Mouse (Mus musculus): ENCODE measurements around the gene Smpd2.

GRCm38 (mm10) chr10:41490518-41490873 is 327 bp upstream of the Smpd2 start:
- TF ChIP-seq POLR2AphosphoS5 (IDR thresholded peaks at IDR 0.05; ENCODE audit: insufficient replicate concordance, low read depth, low read length): no peak
- TF ChIP-seq GATA1 (IDR thresholded peaks at IDR 0.05; ENCODE audit: borderline replicate concordance, low read length): no peak
- no peak for TF ChIP-seq CTCF (IDR thresholded peaks at IDR 0.05; ENCODE audit: low read depth, low read length)
- no peak for TF ChIP-seq TAL1 (conservative IDR thresholded peaks at IDR 0.05; ENCODE audit: low read depth, low read length)
- no peak for TF ChIP-seq GATA2 (IDR thresholded peaks at IDR 0.05; ENCODE audit: borderline replicate concordance, low read depth, low read length)
